Mouse (Mus musculus) small intestine, adult 2 months (tissue): Measurements from ENCODE around the gene A1cf. TPM values are rescaled to one million over a fixed set of nuclear protein-coding genes. Genes with fewer than 3 reads are reported as not detected.

Experiments used
- H3K27ac ChIP-seq: fragments of 200-500 bp; 2 replicates; pipeline ENCODE4 v1.5.1; 2012; ENCODE audit warnings: low read depth, low read length, control low read depth, inconsistent platforms; ENCODE audit not compliant: insufficient read depth
- H3K27me3 ChIP-seq: fragments of 200-500 bp; 2 replicates; pipeline ENCODE4 v1.6.1; 2012; ENCODE audit warnings: mild to moderate bottlenecking, moderate library complexity, low read length, inconsistent platforms; ENCODE audit not compliant: control insufficient read depth, insufficient read depth
- H3K36me3 ChIP-seq: fragments of 200-500 bp; 2 replicates; pipeline ENCODE4 v1.6.1; 2012; ENCODE audit warnings: mild to moderate bottlenecking, low read length, control low read depth, inconsistent platforms; ENCODE audit not compliant: control insufficient read depth, insufficient read depth
- H3K4me1 ChIP-seq: fragments of 200-500 bp; 2 replicates; pipeline ENCODE4 v1.6.1; 2012; ENCODE audit warnings: low read length, inconsistent platforms, mixed read lengths; ENCODE audit not compliant: control insufficient read depth, insufficient read depth, insufficient read length
- H3K4me3 ChIP-seq: fragments of 200-500 bp; 2 replicates; pipeline ENCODE4 v1.5.1; 2012; ENCODE audit warnings: low read depth, mild to moderate bottlenecking, control low read depth, inconsistent platforms, low read length, moderate library complexity
- CTCF ChIP-seq: fragments of 200-500 bp; IDR thresholded peaks from 2 replicates; pipeline ENCODE4 v1.5.1; 2012; ENCODE audit warnings: low read depth, mild to moderate bottlenecking, control low read depth, inconsistent platforms, low read length, moderate library complexity, mixed read lengths; ENCODE audit not compliant: insufficient replicate concordance, insufficient read length; ENCODE audit errors: extremely low read depth
- POLR2A ChIP-seq: fragments of 200-500 bp; IDR thresholded peaks from 2 replicates; pipeline ENCODE4 v1.6.1; 2012; ENCODE audit warnings: low read depth, mild to moderate bottlenecking, control low read depth, inconsistent platforms, low read length, moderate library complexity
- WGBS: fragments of 180-500 bp; shearing (Covaris S2); methylation state at CpG from one replicate; pipeline ENCODE4 v1.1.7; 2018; 5-methylcytosine and 5-hydroxymethylcytosine counted together
- polyA plus RNA-seq: library from polyadenylated mRNA; depleted of rRNA; stranded (reverse); fragments of >200 nt; gene quantifications from 2 replicates; pipeline ENCODE4 v1.2.3, GENCODE M21; 2012; rRNA removed

A1cf gene
- 9.8 and 35.2 TPM in 2 replicates for polyA plus RNA-seq

- peak within 1 kb of the TSS; percentile 70 for H3K4me3 ChIP-seq
- H3K36me3 ChIP-seq, result no peaks in the 10 kb centered on the region
- H3K4me1 ChIP-seq, result peaks cover 4% of the 10 kb centered on the region; the same call in 1 of the 2 replicates
- 30% methylated on average over 7 of the region's 7 CpGs for WGBS
- peak within 1 kb of the TSS; percentile 88 for H3K27ac ChIP-seq
- H3K27me3 ChIP-seq, result no peaks in the 10 kb centered on the region
- no peak for TF ChIP-seq CTCF
- no peak for TF ChIP-seq POLR2A
Measured at GRCm38 (mm10) chr19:31868521-31868920, at the start of gene A1cf. Gene A1cf (plus strand): TSS chr19:31868764.

- WGBS, result 91% methylated on average over 5 of the region's 5 CpGs
- H3K4me3 ChIP-seq, result no peak overlapping the region
- no peak overlapping the region for H3K27ac ChIP-seq
- TF ChIP-seq POLR2A (no peak), CTCF (no peak)
- no peaks in the 10 kb centered on the region for H3K36me3 ChIP-seq
- H3K27me3 ChIP-seq, result no peaks in the 10 kb centered on the region
- H3K4me1 ChIP-seq, result no peaks in the 10 kb centered on the region
Measured at GRCm38 (mm10) chr19:31834250-31834649, 34.3 kb upstream of the A1cf start.

DNA sequence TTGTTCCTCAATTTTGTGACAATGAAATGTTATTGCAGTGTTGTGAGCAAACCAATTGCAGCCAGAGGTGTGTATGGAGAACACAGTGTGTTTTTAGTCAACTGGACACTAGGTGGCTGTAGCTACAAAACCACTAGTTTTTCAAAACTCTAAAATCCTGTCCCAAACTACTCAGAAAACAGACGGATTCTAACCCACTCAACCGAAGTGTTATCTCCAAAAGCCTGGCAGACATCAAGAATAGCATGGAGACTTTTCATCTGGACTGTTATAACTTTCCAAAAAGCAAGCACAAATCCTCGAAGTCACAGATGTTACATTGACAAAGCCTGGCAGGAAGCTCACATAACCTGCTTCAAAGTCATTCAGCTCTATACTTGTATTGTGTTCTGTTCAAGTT, 6.7 kb upstream of the A1cf start:
- TF ChIP-seq POLR2A, result no peak
- no peak for TF ChIP-seq CTCF
- H3K27ac ChIP-seq, result no peak overlapping the region
- H3K27me3 ChIP-seq, result no peaks in the 10 kb centered on the region
- H3K4me3 ChIP-seq, result no peak overlapping the region
- H3K4me1 ChIP-seq, result no peaks in the 10 kb centered on the region
- WGBS, result 26% methylated on average over 3 of the region's 3 CpGs
- H3K36me3 ChIP-seq, result no peaks in the 10 kb centered on the region

- no peak overlapping the region for H3K4me3 ChIP-seq
- no peaks in the 10 kb centered on the region for H3K36me3 ChIP-seq
- H3K27me3 ChIP-seq, result no peaks in the 10 kb centered on the region
- TF ChIP-seq POLR2A (no peak), CTCF (no peak)
- H3K4me1 ChIP-seq, result no peaks in the 10 kb centered on the region
- no peak overlapping the region for H3K27ac ChIP-seq
- WGBS, result 49% methylated on average over 6 of the region's 6 CpGs
Measured at GRCm38 (mm10) chr19:31862512-31863249, 5.9 kb upstream of the A1cf start.

DNA sequence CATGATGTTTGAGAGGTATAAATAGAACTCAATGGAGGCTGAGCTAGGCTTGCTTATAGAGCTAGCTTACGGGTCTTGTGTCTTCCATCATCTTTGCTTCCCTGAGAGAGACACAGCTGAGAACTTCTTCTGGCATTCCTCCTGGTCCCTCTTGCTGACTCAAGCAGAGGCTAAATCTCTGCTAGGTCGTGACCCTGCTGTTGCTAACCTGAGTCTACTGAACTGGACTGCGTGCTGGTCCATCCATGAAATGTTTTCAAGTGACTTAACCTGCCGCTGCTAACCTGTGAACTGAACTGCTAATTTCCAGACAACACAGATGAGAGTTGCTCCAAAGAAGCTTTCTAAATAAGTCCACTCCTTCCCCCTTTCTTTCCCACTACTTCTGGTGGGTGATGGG, 3.1 kb upstream of the A1cf start:
- Histone ChIP-seq H3K27ac (no peak overlapping the region), H3K36me3 (no peaks in the 10 kb centered on the region), H3K4me3 (no peak overlapping the region), H3K27me3 (no peaks in the 10 kb centered on the region), H3K4me1 (peaks cover 4% of the 10 kb centered on the region; the same call in 1 of the 2 replicates)
- no peak for TF ChIP-seq POLR2A
- no peak for TF ChIP-seq CTCF
- WGBS, result 94% methylated on average over 4 of the region's 4 CpGs

DNA sequence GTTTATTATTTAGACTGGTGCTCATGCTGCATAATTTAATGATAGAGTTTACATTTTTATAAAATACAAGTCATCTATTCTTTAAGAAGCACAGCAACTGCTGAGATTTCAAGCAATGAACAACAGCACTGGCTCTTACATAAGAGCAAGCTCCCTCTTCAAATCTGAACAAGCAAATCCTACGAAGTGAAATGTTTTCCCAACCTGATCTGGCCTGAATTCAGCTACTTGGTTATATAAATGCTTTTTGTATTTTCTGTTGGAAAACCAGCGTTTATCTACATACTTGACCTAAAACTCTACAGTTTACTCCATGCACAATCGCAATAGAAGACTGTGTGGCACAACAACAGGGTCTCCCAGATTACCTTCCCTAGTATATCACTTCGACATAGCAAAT, 488 bp upstream of the A1cf start:
- no peaks in the 10 kb centered on the region for H3K27me3 ChIP-seq
- TF ChIP-seq CTCF (no peak), POLR2A (no peak)
- H3K4me3 ChIP-seq, result no peak overlapping the region
- WGBS, result 19% methylated on average over 4 of the region's 4 CpGs
- H3K4me1 ChIP-seq, result peaks cover 4% of the 10 kb centered on the region; the same call in 1 of the 2 replicates
- no peaks in the 10 kb centered on the region for H3K36me3 ChIP-seq
- H3K27ac ChIP-seq, result no peak overlapping the region

DNA sequence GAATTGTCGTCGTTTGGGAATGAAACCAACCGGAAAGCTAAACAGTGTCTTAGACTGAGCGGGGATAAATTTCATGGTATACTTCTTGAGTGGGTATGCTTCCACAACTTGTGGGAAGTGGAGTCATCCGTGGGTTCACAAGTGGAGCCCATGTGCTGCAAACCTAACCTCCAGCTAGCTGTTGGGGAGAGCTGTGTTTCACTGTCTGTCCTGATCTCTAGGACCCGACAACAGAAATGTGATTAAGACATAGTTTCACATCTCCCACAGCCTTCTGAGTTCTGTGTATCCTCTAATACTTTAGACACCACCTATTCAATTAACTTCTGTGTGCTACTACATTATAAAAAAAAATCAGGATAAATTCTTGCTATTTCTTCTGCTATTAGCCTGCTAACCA, 407 bp downstream of the A1cf start:
- WGBS, result 34% methylated on average over 6 of the region's 6 CpGs
- Histone ChIP-seq H3K36me3 (0 out of 2 replicates have a peak, but pooled peaks cover 1% of the 10 kb centered on the region), H3K4me3 (peak overlapping the region; percentile 70), H3K4me1 (peaks cover 4% of the 10 kb centered on the region; the same call in 1 of the 2 replicates), H3K27ac (peak overlapping the region; percentile 88), H3K27me3 (no peaks in the 10 kb centered on the region)
- TF ChIP-seq CTCF (no peak), POLR2A (no peak)

GRCm38 (mm10) chr19:31871377-31871776, 2.8 kb downstream of the A1cf start:
- Histone ChIP-seq H3K27me3 (no peaks in the 10 kb centered on the region), H3K27ac (no peak overlapping the region), H3K4me1 (peaks cover 4% of the 10 kb centered on the region; the same call in 1 of the 2 replicates), H3K4me3 (no peak overlapping the region), H3K36me3 (0 out of 2 replicates have a peak, but pooled peaks cover 1% of the 10 kb centered on the region)
- WGBS, result 16% methylated on average over 2 of the region's 2 CpGs
- no peak for TF ChIP-seq POLR2A
- no peak for TF ChIP-seq CTCF
